Mouse (Mus musculus) CD4-positive, CD25-positive, alpha-beta regulatory T cell, adult 2 months (primary cell): ENCODE measurements around the gene Hivep3.

Source experiments
- DNase-seq: peaks from one replicate; pipeline ENCODE4 v3.0.0-alpha.2; 2012; ENCODE audit warnings: low read depth, low spot score

Gene Hivep3

GRCm38 (mm10) chr4:119760820-119761219, 27.2 kb downstream of the Hivep3 start:
- no peak for DNase-seq

DNA sequence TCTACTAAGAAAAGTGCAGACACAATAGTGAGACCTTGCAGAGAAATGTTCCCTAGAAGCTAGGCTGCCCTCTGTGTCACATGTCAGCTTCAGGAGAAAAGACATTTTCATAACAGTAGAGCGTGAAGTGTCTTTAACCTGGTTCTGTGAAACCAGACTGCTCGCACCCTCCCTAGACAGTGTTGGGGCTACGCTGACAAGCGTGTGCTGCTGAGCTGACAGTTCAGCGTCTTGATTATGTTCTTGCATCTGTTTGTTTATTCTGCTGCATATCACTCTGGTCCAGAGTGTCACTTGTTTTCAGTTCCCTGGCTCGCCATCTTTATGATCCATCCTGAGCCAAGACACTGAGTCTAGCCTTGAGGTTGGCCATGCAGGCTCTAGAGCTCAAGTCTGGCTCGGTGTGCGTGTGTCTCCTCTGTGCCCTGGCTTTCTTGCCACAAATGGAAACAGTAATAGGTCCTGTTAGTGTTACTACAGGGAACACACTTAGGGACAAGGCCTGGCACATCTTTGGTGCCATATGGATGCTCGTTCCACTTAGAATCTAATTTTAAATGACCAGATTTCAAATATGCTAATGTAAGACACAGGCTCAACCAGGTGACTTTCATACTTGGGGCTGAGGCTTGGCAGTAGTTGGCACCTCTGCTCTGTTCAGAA, 28.0 kb downstream of the Hivep3 start:
- no peak for DNase-seq

GRCm38 (mm10) chr4:119762171-119762570, 28.6 kb downstream of the Hivep3 start:
- no peak for DNase-seq

- no peak for DNase-seq
These were observed 34.5 kb downstream of the Hivep3 start for GRCm38 (mm10) chr4:119768046-119768445.

DNA sequence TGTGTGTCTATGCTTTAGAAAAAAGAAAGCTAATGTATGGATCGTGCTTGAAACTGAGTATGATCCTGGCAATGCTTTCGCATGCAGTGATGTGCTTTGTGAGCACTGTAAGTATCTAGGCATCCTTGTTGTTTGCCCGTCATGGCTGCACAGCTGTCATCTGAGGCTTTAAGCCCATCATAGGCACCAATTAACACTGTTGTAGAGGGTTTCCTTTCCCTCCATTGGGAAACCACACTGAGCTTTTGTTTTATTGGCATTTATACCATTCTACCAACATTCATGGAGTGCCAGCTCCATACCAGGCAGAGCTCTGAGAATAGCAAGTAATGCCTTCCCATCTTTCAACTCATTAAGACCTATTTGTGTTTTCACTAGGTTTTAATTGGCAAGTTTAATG, 42.3 kb downstream of the Hivep3 start:
- no peak for DNase-seq

DNA sequence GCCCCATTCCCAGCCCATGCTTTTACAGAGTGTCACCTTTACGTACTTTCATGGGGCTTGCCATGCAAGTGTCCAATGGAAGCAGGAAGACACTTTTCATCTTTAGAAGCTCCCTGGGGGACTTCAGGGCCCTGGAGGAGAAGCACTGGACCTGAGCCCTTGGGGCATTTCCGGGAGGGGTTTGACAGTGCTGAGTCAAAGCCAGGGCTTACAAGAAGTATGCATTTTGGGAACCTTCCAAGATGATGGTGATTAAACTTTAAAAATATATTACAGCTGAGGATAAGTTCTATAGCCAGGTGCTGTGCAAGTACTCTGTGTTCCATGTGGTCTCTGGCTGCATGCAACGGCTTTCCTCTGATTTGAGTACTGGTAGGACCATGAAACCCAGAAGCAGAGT, 43.6 kb downstream of the Hivep3 start:
- DNase-seq, result no peak

GRCm38 (mm10) chr4:119779561-119780400, 46.2 kb downstream of the Hivep3 start:
- no peak for DNase-seq

DNA sequence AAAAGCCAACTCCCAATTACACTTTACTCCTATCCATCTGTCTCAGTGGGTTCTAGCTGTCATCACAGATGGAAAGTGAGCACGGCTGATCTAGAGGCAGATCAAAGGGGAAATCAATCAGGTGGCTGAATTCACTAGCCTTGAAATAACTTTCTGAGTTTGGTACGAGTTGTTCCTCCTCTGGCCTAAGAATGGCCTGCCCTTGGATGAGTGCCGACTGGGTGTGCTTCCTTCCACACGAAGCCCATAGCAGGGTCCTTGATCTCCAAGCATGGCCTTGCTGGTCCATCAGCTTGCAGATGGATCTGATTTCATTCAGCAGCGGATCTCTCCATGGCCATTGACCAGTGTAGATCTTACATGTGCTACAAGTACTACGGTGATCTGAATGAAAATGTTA, 47.3 kb downstream of the Hivep3 start:
- DNase-seq, result no peak

DNA sequence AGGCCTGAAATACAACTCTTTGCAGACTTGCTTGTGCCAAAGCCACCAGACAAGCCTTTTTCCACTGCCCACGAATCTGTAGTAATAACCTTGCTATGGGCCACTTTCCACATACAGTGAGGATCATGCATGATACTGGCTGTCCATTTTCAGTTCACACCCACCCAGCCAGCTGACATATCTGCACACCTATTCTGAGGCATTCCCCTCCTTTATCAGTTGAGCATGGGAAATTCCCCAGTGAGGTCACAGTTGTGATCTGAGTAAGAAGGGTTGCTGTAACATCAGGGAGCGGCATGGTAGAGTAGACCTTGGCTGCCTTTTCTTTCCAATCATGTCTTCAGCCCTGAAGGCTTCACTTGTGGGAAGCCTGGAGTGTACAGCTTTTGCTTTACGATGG, 51.4 kb downstream of the Hivep3 start:
- DNase-seq, result peak; percentile 85

- peak; percentile 17 for DNase-seq
These were observed 52.7 kb downstream of the Hivep3 start for GRCm38 (mm10) chr4:119786307-119786706.

GRCm38 (mm10) chr4:119786721-119787120, 53.1 kb downstream of the Hivep3 start:
- no peak for DNase-seq

DNA sequence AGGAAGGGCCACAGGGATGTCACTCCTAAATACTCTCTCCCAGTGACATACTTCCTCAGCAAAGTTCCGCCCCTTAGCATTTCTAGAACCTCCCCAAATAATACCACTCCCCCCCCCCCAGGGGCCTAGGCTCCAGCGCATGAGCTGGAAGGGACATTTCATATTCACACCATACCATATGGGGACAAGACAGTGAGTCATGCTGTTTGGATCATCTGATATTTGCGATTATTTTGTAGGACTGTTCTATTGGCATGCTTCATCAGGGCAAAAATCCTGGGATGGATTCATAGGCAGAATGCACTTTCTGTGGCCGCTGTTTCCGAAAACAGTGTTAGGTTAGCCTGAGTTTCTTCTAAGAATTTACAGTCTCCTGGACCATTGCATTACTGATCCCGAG, 55.2 kb downstream of the Hivep3 start:
- DNase-seq, result no peak

DNA sequence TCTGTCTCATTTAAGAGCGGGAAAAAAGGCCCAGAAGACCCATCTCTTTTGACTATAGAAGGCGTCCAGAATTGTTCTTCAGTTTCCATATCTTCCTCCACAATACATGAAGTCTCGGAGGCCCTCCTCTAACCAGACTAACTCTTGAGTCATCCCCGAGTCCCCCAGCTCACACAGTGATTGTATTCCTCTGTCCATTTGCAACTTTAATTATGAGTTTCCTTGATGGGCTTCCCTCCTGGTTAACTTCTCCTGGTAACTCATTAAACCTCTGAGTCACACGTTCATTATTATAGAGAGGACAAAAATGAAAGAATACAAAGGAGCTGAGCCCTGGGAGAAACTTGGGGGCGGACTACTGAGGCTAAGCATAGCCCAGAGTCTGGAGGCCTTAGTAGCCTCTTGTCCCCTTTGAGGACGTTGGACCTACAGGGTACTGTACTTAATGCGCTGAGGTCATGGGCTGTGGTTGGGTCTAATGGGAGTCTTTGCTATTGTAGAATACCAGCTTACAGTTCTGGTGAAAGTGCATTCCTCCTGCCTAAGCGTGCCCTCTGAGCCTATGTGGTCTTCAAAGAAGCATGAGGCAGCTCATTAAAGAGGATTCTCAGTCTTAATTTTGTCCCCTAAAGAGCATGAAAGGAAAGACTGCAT, 56.0 kb downstream of the Hivep3 start:
- DNase-seq, result no peak

DNA sequence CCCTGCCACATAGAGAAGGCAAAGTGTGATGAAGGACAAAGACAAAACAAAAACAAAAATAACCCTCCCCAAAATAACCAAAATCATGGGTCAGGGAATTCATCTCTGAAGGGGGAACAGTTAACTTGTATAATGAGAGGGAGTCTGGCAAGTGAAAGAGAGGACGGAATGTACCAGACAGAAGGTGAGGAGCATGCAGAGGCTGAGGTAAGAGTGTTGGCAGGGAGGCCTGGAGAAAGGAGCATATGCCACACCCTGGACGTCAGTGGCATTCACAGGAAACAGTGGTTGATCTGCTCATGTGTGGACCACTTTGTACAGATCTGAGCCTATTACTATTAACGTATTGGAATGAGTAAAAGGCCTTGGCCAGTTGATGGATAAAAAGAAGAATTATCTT, 65.3 kb downstream of the Hivep3 start:
- no peak for DNase-seq

- no peak for DNase-seq
These were observed 73.0 kb downstream of the Hivep3 start for GRCm38 (mm10) chr4:119806556-119806955.

- DNase-seq, result peak; percentile 36
These were observed 73.8 kb downstream of the Hivep3 start for GRCm38 (mm10) chr4:119807359-119807758.

DNA sequence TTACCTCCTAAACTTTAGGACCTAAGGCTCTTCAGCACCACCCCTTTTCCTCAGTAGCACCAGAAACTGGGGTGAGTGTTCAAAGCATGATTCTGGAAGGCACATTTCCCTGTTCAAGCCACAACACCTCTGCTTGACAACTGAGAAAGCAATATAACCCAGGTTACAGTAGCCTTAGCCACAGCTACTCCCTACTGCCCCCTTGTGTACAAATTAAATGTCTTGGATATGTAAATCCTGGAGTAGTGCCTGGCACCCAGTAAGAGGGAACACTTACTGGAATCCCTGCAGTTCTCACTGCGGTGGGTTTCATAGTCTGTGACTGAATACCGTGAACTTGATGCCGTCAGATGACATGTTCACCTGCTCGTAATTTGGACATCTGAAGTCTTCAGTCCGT, 75.7 kb downstream of the Hivep3 start:
- peak; percentile 77 for DNase-seq

DNA sequence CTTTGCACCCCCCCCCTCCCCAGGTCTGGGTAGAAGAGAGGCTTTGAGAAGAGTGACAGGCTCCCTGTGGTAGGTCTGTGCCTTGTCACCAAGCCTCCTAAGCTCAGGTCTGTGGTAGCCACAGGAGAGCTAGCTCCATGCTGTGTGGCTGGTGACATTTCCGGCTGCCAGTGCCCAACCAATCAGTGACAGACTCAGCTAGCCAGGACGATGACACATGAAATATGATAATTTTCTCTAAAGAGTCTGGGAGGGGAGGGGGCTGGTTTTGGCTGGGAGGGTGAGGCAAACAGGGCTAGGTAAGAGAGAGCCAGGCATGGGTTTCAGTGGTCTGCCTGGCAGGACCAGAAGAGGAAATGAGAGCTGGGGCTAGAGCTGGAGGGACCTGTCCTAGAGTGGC, 79.2 kb downstream of the Hivep3 start:
- peak; percentile 61 for DNase-seq

DNA sequence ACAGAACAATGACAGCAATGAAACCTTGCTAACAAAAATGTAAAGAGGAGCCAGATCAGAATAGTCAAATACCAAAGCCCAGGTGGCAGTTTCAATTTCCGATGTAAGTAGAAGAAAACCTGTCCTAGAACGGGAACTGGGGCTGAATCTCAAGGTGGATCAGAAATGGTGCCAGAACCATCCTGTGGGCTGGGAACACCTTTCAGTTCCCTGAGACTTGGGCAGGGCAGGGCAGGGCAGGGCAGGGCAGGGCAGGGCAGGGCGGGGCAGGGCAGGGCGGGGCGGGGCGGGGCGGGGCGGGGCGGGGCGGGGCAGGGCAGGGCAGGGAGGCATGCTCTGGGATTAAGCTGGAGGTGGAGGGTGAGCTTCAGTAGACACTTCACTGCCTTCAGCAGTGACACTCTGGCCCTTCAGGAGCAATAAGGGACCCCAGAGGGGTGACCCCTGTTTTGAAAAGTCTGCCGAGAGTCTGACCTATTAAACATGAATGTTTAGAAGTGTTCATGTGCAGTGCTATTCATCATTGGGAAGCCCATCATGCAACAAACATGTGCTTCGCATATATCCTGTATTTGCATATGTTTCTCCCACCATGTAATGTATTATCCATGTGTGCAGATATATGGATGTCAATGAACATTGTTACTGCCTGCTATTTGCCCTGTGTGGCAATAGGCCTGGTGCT, 80.1 kb downstream of the Hivep3 start:
- no peak for DNase-seq

GRCm38 (mm10) chr4:119814185-119815132, 80.9 kb downstream of the Hivep3 start:
- DNase-seq, result no peak
